Mouse (Mus musculus): ENCODE results near the gene Mapkap1. TPM values are rescaled to one million over a fixed set of nuclear protein-coding genes. Genes with fewer than 3 reads are reported as not detected.
"Not testable (repeated sequence)": the region's sequence is repeated elsewhere in the genome, so short reads cannot be mapped to it uniquely, and the experiment has no call there.

The Mapkap1 gene
- polyA plus RNA-seq, 1 experiment from 2014 or later = 62.1 TPM

DNA sequence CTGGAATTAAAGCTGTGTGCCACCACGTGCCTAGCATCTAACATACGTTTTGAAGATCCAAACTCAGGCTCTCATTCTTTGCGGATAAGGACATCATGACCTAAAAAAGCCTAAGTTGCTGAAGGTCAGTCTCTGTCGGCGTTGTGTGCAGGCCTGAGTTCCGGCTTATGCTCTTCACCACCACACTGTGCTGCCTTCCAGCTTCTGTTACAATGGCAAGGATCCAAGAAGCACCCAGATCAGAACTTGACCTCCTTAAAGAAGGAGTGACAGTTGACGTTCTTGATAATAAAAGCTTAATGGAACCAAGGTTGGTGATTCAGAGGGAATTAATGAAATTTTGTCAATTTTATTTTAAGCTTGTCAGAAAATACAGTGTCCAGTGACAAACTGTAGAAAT lies 80.7 kb downstream of the Mapkap1 start:
- TF ChIP-seq EP300 (IDR thresholded peaks at IDR 0.05) = no peak
- no peak for TF ChIP-seq CTCF (IDR thresholded peaks at IDR 0.05)
- no peak overlapping the region for H3K4me3 ChIP-seq (ENCODE audit: low read depth, low read length)
- no peaks in the 10 kb centered on the region for H3K27me3 ChIP-seq (replicated peaks; ENCODE audit: insufficient read depth, low read length)
- ATAC-seq (no peak), DNase-seq (ENCODE audit: low spot score) (no peak)
- H3K4me1 ChIP-seq (ENCODE audit: insufficient read depth, low read depth, low read length) = no peaks in the 10 kb centered on the region; the same call in 1 of the 2 replicates
- no peak overlapping the region for H3K4me2 ChIP-seq (replicated peaks; ENCODE audit: low read depth, low read length)
- WGBS = 72% methylated on average over 7 of the region's 7 CpGs
- no peak overlapping the region for H3K9ac ChIP-seq (replicated peaks; ENCODE audit: low read depth)
- H3K27ac ChIP-seq (ENCODE audit: low read length) = no peak overlapping the region
- H3K9me3 ChIP-seq (ENCODE audit: low read length) = no peaks in the 10 kb centered on the region
- H3K36me3 ChIP-seq (ENCODE audit: insufficient read depth, low read length) = no peaks in the 10 kb centered on the region

DNA sequence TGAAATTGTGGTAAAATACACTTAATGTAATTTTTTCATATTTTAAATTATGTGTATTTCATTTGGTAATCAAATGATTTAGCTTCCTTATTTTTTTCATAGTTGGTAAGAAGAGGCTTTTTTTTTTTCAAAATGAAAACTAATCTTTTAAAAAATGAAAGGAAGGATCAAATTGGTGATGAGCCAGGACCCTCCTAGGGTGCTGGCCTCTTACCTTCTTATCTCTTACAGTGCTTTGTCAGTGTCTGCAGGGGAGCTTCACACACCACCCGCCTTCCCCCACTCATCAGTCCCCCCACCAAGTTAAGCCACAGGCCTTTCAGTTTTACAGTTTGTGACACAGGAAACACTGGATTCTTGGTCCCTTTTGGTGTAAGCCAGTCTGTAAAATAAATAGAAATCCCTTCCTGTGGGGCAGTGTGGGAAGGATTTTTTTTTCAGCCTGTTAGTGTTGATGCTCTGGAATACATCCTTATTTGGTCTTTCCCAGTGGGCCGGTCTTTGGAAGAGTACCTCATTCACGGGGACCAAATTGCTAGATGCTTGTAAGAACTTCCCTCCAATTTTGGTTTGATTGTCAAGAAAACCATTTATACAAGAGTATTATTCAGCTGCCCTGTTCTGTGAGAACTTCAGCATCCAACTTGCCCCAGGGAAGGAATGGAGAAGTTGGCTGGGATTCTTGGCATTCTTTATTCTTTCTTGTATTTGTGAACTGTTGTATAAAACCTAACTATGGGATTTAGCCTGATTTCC lies 97.6 kb downstream of the Mapkap1 start:
- no peak overlapping the region for H3K9ac ChIP-seq (replicated peaks; ENCODE audit: low read depth)
- H3K36me3 ChIP-seq (ENCODE audit: insufficient read depth, low read length) = no peaks in the 10 kb centered on the region
- no peaks in the 10 kb centered on the region for H3K27me3 ChIP-seq (replicated peaks; ENCODE audit: insufficient read depth, low read length)
- H3K4me3 ChIP-seq (ENCODE audit: low read depth, low read length) = no peak overlapping the region
- no peak overlapping the region for H3K27ac ChIP-seq (ENCODE audit: low read length)
- no peak overlapping the region for H3K4me2 ChIP-seq (replicated peaks; ENCODE audit: low read depth, low read length)
- ATAC-seq = no peak
- 42% methylated on average over 3 of the region's 3 CpGs for WGBS
- H3K9me3 ChIP-seq (ENCODE audit: low read length) = no peaks in the 10 kb centered on the region
- no peak for DNase-seq (ENCODE audit: low spot score)
- H3K4me1 ChIP-seq (ENCODE audit: insufficient read depth, low read depth, low read length) = no peaks in the 10 kb centered on the region
- TF ChIP-seq EP300 (IDR thresholded peaks at IDR 0.05) (no peak), CTCF (IDR thresholded peaks at IDR 0.05) (no peak)

DNA sequence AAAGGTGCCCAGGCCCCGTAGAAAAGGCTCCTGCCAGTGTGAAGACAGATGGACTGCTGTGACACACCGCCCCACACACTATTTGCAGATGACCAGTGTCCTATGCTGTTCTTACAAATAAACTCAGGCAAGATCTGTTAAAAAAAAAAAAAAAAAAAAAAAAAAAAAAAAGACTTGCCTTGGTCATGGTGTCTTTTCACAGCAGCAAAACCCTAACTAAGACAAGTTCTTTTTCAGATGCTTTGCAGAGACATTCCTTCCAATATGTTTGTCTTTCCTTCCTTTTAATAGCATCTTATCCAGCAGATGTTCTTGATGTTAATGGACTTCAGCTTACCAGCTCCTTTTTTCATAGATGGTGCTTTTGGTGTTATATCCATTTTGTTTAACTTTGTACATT lies 99.6 kb downstream of the Mapkap1 start:
- H3K27me3 ChIP-seq (replicated peaks; ENCODE audit: insufficient read depth, low read length); H3K9me3 ChIP-seq (ENCODE audit: low read length); H3K4me1 ChIP-seq (ENCODE audit: insufficient read depth, low read depth, low read length); H3K27ac ChIP-seq (ENCODE audit: low read length); ATAC-seq; H3K4me2 ChIP-seq (replicated peaks; ENCODE audit: low read depth, low read length); H3K9ac ChIP-seq (replicated peaks; ENCODE audit: low read depth); DNase-seq (ENCODE audit: low spot score); H3K4me3 ChIP-seq (ENCODE audit: low read depth, low read length); H3K36me3 ChIP-seq (ENCODE audit: insufficient read depth, low read length): not testable (repeated sequence)
- 98% methylated on average over 2 of the region's 2 CpGs for WGBS

DNA sequence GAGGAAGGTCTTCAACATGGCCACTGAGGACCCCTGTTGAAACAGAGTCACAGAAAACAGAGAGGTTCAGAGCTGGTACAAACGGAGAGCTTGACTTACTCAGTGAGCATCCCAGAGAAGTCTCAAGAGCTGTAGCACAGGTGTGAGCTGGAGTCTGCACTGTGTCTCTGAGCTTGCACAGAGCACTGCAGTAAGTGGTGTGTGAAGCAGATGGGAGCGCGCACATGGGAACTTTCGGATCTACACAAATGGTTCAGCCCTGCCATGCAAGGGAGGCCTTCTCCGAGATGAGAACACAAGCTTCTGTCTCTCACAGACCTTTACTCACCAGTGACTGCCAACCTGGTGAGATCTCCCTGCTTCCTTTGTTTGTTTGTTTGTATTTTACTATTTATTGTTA lies 103.3 kb downstream of the Mapkap1 start:
- Histone ChIP-seq H3K27ac (ENCODE audit: low read length) (no peak overlapping the region), H3K9ac (replicated peaks; ENCODE audit: low read depth) (no peak overlapping the region), H3K27me3 (replicated peaks; ENCODE audit: insufficient read depth, low read length) (no peaks in the 10 kb centered on the region), H3K4me1 (ENCODE audit: insufficient read depth, low read depth, low read length) (no peaks in the 10 kb centered on the region), H3K36me3 (ENCODE audit: insufficient read depth, low read length) (no peaks in the 10 kb centered on the region), H3K4me3 (ENCODE audit: low read depth, low read length) (no peak overlapping the region), H3K4me2 (replicated peaks; ENCODE audit: low read depth, low read length) (no peak overlapping the region), H3K9me3 (ENCODE audit: low read length) (no peaks in the 10 kb centered on the region)
- DNase-seq (ENCODE audit: low spot score) = no peak
- no peak for ATAC-seq
- TF ChIP-seq EP300 (IDR thresholded peaks at IDR 0.05) = no peak
- TF ChIP-seq CTCF (IDR thresholded peaks at IDR 0.05) = no peak
- WGBS = 97% methylated on average over 5 of the region's 5 CpGs

DNA sequence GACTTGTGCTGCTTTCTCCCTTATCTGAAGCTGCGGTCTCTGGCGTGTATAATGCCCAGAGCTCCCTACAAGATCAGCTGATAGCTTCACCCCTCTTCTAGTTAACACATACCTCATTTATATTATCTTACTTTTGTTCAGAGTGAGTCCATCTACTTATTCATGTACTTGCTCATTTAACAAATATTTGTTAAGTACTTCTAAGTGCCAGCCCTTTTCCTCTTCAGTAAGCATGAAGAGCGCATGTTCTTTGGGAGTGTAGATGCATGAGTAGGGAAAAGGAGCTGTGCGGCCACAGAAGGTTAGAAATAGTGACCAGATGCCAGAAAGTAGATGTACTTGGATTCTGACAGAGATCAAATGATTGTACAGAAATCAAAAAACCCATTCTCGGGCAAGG lies 108.7 kb downstream of the Mapkap1 start:
- TF ChIP-seq CTCF (IDR thresholded peaks at IDR 0.05) = no peak
- peak; percentile 70 for TF ChIP-seq EP300 (IDR thresholded peaks at IDR 0.05)
- WGBS = 60% methylated on average over 5 of the region's 5 CpGs
- DNase-seq (ENCODE audit: low spot score) (peak; percentile 83), ATAC-seq (peak; percentile 87)
- no peak overlapping the region for H3K4me3 ChIP-seq (ENCODE audit: low read depth, low read length)
- no peaks in the 10 kb centered on the region for H3K36me3 ChIP-seq (ENCODE audit: insufficient read depth, low read length)
- no peaks in the 10 kb centered on the region for H3K9me3 ChIP-seq (ENCODE audit: low read length)
- no peaks in the 10 kb centered on the region for H3K4me1 ChIP-seq (ENCODE audit: insufficient read depth, low read depth, low read length)
- no peaks in the 10 kb centered on the region for H3K27me3 ChIP-seq (replicated peaks; ENCODE audit: insufficient read depth, low read length)
- H3K9ac ChIP-seq (replicated peaks; ENCODE audit: low read depth) = no peak overlapping the region
- H3K27ac ChIP-seq (ENCODE audit: low read length) = no peak overlapping the region
- H3K4me2 ChIP-seq (replicated peaks; ENCODE audit: low read depth, low read length) = 0 out of 2 replicates have a peak overlapping the region, but pooled peaks have one; percentile 17

DNA sequence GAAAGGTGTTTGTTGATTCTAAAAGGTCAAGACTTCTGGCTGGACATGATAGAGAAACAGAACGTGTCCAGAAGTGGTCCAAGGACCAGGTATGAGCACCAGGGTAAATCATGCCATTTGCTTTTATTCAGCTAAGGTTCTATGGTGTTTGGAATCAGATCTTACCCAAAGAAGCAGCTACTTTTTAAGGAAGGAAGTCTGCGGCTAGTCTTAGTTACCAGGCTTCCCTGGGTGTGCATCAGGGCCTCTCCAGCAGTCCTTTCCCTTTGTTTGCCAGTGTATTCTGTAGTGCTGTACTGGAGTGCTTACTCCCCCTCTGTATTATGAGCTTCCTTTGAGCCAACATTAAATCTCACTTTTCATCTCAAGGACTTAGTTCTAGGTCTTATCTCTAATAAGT lies 111.5 kb downstream of the Mapkap1 start:
- 44% methylated on average over 2 of the region's 2 CpGs for WGBS
- no peak for ATAC-seq
- no peak overlapping the region for H3K27ac ChIP-seq (ENCODE audit: low read length)

More for the DNA sequence above, 111.5 kb downstream of the Mapkap1 start:
- Histone ChIP-seq H3K9me3 (ENCODE audit: low read length) (no peaks in the 10 kb centered on the region), H3K9ac (replicated peaks; ENCODE audit: low read depth) (no peak overlapping the region), H3K4me2 (replicated peaks; ENCODE audit: low read depth, low read length) (no peak overlapping the region), H3K4me1 (ENCODE audit: insufficient read depth, low read depth, low read length) (no peaks in the 10 kb centered on the region), H3K27me3 (replicated peaks; ENCODE audit: insufficient read depth, low read length) (no peaks in the 10 kb centered on the region), H3K4me3 (ENCODE audit: low read depth, low read length) (no peak overlapping the region), H3K36me3 (ENCODE audit: insufficient read depth, low read length) (no peaks in the 10 kb centered on the region)
- TF ChIP-seq CTCF (IDR thresholded peaks at IDR 0.05) (no peak), EP300 (IDR thresholded peaks at IDR 0.05) (no peak)
- no peak for DNase-seq (ENCODE audit: low spot score)

Measured in lung, postnatal 0 days (tissue).